Mouse (Mus musculus): ENCODE data around the gene Pnpla8.

GRCm38 (mm10) chr12:44262612-44263011 lies 41.4 kb downstream of the Pnpla8 start:
- no peak for TF ChIP-seq CTCF (IDR thresholded peaks at IDR 0.05; ENCODE audit: extremely low read depth, insufficient read depth, low read length)
- no peak for TF ChIP-seq POLR2A (IDR thresholded peaks at IDR 0.05; ENCODE audit: extremely low read depth, insufficient read depth, low read length)

Data from cortical plate, adult 2 months (tissue).